Mouse (Mus musculus) C3H10T1/2 (cell line): ENCODE measurements around the gene Lsm6. TPM values are rescaled to one million over a fixed set of nuclear protein-coding genes. Genes with fewer than 3 reads are reported as not detected.

Experiments used
- polyA plus RNA-seq, 2 experiments: library from polyadenylated mRNA; unstranded; fragments of >200 nt; fragmentation: generic; extraction: Trizol; gene quantifications; one replicate each; pipeline ENCODE4 v1.2.1; 2012; ENCODE audit warnings: missing spikeins in 2 of 2

Lsm6 gene
- polyA plus RNA-seq: 100 to 1,000 TPM in 1 of 2 experiments, 10 to 100 TPM in 1; 71.1 to 108 TPM

DNA sequence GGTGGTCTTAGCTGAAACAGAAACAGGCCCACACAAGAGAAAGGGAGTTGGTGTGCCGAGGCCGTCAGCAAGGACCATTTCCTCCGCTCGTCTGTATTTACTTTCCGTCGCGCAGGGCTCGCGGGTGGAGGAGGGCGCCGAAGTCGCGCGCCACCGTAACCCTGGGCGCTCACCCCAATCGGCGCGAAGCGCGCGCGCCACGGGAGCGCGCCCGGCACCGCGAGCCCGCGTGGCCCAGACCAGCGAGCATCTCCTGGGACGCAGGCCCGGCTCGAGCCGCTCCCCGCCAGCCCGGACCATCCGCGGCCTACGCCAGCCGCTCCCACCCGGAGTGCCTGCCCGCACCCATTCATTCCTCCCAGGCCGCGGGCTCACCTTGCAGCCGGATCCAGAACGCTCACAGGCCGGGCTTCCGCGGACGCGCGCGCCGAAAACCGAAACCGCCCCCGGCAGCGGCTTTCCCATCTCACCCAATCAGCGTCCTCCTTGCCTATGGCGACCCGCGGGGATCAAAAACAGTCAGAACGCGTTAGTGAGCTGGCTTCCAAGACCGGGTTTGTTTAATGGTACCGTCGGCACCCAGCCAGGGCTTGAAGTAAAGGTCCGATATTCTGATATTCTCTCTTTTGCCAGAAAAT, at the start of gene Lsm6:
Gene Lsm6, minus strand, starts transcription at position 468 of the 638 bp plus-strand sequence.

Other genes with a start within 250 kb of the Lsm6 start
- 1 to 10 TPM; 2.2 to 5.9 TPM for gene Zfp827, start 207.3 kb upstream of the Lsm6 start, polyA plus RNA-seq